Comparison of ENCODE assay signal across 17 mouse cellular contexts in the genomic region with DNA sequence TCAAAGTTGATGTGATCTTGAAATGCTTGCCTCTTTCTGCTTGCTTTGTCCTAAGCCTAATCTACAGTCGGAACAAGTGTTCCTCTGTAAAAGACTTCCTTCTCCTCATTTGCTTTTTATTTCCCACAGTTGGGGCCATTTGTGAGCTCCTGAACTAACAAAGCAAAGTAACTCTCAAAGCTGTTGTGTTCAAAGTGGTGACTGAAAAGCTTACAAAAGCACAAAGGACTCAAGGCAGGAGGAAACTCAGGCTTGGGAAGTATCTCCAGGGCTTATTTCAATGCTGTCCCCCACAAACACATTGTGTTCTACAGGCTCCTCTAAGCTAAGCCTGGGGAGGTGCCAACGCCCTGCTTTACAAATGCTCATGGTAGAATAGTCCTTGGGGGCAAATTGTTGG.
DNase-seq lines count a peak whose midpoint lies in the region; ATAC-seq and TF ChIP-seq lines count a peak whose summit lies in the region.
"Had no signal": no experiment of that assay in that cellular context is flagged by ENCODE, and none has a peak within 500 bp of the region (broad histone marks: within the 10 kb centered on the region; RNA-seq: fewer than 3 reads in every experiment).

No protein-coding gene starts in this region.

- H3K27ac ChIP-seq in hindbrain, embryonic 15.5 days (replicated peaks), result no peak overlapping the region
- no peak overlapping the region for H3K27ac ChIP-seq in hindbrain, embryonic 10.5 days
- H3K27ac ChIP-seq in hindbrain, postnatal 0 days, result no peak overlapping the region
- H3K27ac ChIP-seq: embryonic facial prominence, embryonic 13.5 days; neural tube, embryonic 15.5 days had no signal

- no peak for TF ChIP-seq CTCF in hindbrain, postnatal 0 days (IDR thresholded peaks at IDR 0.05; ENCODE audit: low read depth)

- H3K4me1 ChIP-seq in hindbrain, embryonic 15.5 days (replicated peaks), result no peaks in the 10 kb centered on the region
- H3K4me1 ChIP-seq in hindbrain, embryonic 10.5 days (replicated peaks), result 0 out of 2 replicates have a peak, but pooled peaks cover 2% of the 10 kb centered on the region
- no peaks in the 10 kb centered on the region for H3K4me1 ChIP-seq in hindbrain, postnatal 0 days (ENCODE audit: insufficient read depth, low read length)
- H3K4me1 ChIP-seq: embryonic facial prominence, embryonic 13.5 days; neural tube, embryonic 15.5 days had no signal

- H3K27me3 ChIP-seq in hindbrain, embryonic 15.5 days, result no peaks in the 10 kb centered on the region
- no peaks in the 10 kb centered on the region for H3K27me3 ChIP-seq in hindbrain, embryonic 10.5 days (ENCODE audit: insufficient read depth, poor library complexity, severe bottlenecking)
- H3K27me3 ChIP-seq in hindbrain, postnatal 0 days (ENCODE audit: insufficient read depth, low read length), result no peaks in the 10 kb centered on the region
- H3K27me3 ChIP-seq: embryonic facial prominence, embryonic 13.5 days; neural tube, embryonic 15.5 days had no signal

- no peak for DNase-seq in hindbrain, embryonic 10.5 days (ENCODE audit: low spot score)
- DNase-seq in right cerebral cortex, postnatal 10 days (ENCODE audit: low spot score in 2 of 2), result peak; percentile 62 to 65
- no peak for DNase-seq in right cerebral cortex, postnatal 25 days
- peak; percentile 7 for DNase-seq in embryo, embryonic 11 days
- DNase-seq in hindbrain, postnatal 0 days (ENCODE audit: low spot score), result peak; percentile 43
- DNase-seq in adrenal gland, adult 2 months, result no peak
- DNase-seq: heart, adult 18-20 months; heart, postnatal 10 days; kidney, adult 18-20 months; kidney, postnatal 4 days; lung, postnatal 10 days; thymus, postnatal 25 days had no signal

- no peaks in the 10 kb centered on the region for H3K9me3 ChIP-seq in hindbrain, embryonic 15.5 days
- H3K9me3 ChIP-seq in hindbrain, embryonic 10.5 days, result peaks cover under 1% of the 10 kb centered on the region; the same call in 1 of the 2 replicates
- no peaks in the 10 kb centered on the region for H3K9me3 ChIP-seq in hindbrain, postnatal 0 days (ENCODE audit: low read length)
- H3K9me3 ChIP-seq: neural tube, embryonic 15.5 days had no signal

- peak; percentile 48; the same call in 1 of the 2 replicates for ATAC-seq in hindbrain, embryonic 15.5 days (ENCODE audit: low FRiP score, low read depth)
- peak; percentile 70; the same call in 1 of the 2 replicates for ATAC-seq in hindbrain, postnatal 0 days
- ATAC-seq: Patski had no signal

- H3K9ac ChIP-seq in hindbrain, embryonic 15.5 days, result no peak overlapping the region
- no peak overlapping the region for H3K9ac ChIP-seq in hindbrain, postnatal 0 days (replicated peaks; ENCODE audit: low read length)
- H3K9ac ChIP-seq: embryonic facial prominence, embryonic 13.5 days; neural tube, embryonic 15.5 days had no signal

- no peak overlapping the region for H3K4me2 ChIP-seq in hindbrain, embryonic 15.5 days
- H3K4me2 ChIP-seq in hindbrain, postnatal 0 days (ENCODE audit: low read depth, low read length), result no peak overlapping the region
- H3K4me2 ChIP-seq: embryonic facial prominence, embryonic 13.5 days; liver, embryonic 11.5 days; neural tube, embryonic 15.5 days had no signal

- 24% methylated on average over 2 of the region's 2 CpGs for WGBS in hindbrain, embryonic 15.5 days
- 29% methylated on average over 2 of the region's 2 CpGs for WGBS in hindbrain, embryonic 10.5 days
- 28% methylated on average over 2 of the region's 2 CpGs for WGBS in hindbrain, postnatal 0 days

- no peak overlapping the region for H3K4me3 ChIP-seq in hindbrain, embryonic 15.5 days
- no peak overlapping the region for H3K4me3 ChIP-seq in hindbrain, embryonic 10.5 days
- no peak overlapping the region for H3K4me3 ChIP-seq in hindbrain, postnatal 0 days (ENCODE audit: low read length)
- H3K4me3 ChIP-seq: embryonic facial prominence, embryonic 13.5 days; neural tube, embryonic 15.5 days had no signal

- H3K36me3 ChIP-seq in hindbrain, embryonic 15.5 days, result no peaks in the 10 kb centered on the region
- H3K36me3 ChIP-seq in hindbrain, embryonic 10.5 days, result peaks cover 8% of the 10 kb centered on the region; the same call in 1 of the 2 replicates
- H3K36me3 ChIP-seq in hindbrain, postnatal 0 days (ENCODE audit: insufficient read depth, low read length), result no peaks in the 10 kb centered on the region
- H3K36me3 ChIP-seq: embryonic facial prominence, embryonic 13.5 days had no signal

Comparison
In these comparisons a context has a peak if more than half of its experiments do, and no peak if none do; other contexts are left out.
1. DNase-seq: peak in right cerebral cortex, postnatal 10 days (2 of 2), embryo, embryonic 11 days (single experiment) and hindbrain, postnatal 0 days (single experiment); none in hindbrain, embryonic 10.5 days (single experiment), right cerebral cortex, postnatal 25 days (single experiment) and adrenal gland, adult 2 months (single experiment).